Mouse (Mus musculus) cortical plate, adult 2 months (tissue): ENCODE results near the gene Cacna2d4.

Experiments
- CTCF ChIP-seq: fragments of 200-500 bp; IDR thresholded peaks from 2 replicates; pipeline ENCODE4 v1.5.1; 2011; ENCODE audit warnings: mild to moderate bottlenecking, control low read depth, low read length; ENCODE audit not compliant: insufficient read depth; ENCODE audit errors: extremely low read depth
- POLR2A ChIP-seq: fragments of 200-500 bp; IDR thresholded peaks from 2 replicates; pipeline ENCODE4 v1.6.1; 2011; ENCODE audit warnings: mild to moderate bottlenecking, low read length, control low read depth; ENCODE audit not compliant: insufficient read depth; ENCODE audit errors: extremely low read depth

DNA sequence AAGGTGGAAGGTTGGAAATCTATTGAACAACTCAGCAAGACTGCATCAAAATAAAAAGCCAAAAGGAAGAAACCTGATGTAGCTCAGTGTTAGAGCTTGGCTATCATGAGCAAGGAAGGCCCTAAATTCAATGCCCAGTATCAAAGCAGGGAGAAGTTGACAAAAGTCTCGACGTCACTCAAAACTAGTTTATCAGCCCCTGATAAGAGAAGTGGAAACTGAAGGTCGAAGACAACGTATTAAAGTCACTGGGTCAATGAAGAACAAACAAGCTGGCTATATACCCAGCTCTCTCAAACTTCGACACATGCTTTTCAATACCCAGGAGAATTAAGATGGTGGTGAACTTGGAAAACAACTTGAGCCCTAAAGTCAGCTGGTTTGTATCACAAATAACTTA lies 135.9 kb downstream of the Cacna2d4 start:
- no peak for TF ChIP-seq CTCF
- TF ChIP-seq POLR2A = no peak
